Mouse (Mus musculus) gastrocnemius, postnatal 25 days (tissue): Measurements from ENCODE around the gene Itpk1. TPM values are rescaled to one million over a fixed set of nuclear protein-coding genes. Genes with fewer than 3 reads are reported as not detected.

Source experiments
- DNase-seq: peaks from one replicate; pipeline ENCODE4 v3.0.0; 2022
- long read RNA-seq, 2 experiments: library from polyadenylated mRNA; stranded (forward); transcript quantifications; one replicate each; pipeline ENCODE4 v2.0.0; 2021
- total RNA-seq, 2 experiments: library from RNA; stranded (reverse); gene quantifications; 1 replicate in 1 of 2; 2 replicates in 1 of 2; pipeline ENCODE4 v1.2.3; 2021

Itpk1 gene
- total RNA-seq: 1 to 10 TPM; 5.2 to 6.5 TPM
- long read RNA-seq, experiment 1, partial matches to known transcripts: 0 of 4 reads
- long read RNA-seq, experiment 1, other reads (novel, unspliced or antisense): 3 of 4 reads
- long read RNA-seq, experiment 2, partial matches to known transcripts: 0 of 6 reads
- long read RNA-seq, experiment 2, other reads (novel, unspliced or antisense): 4 of 6 reads

GRCm38 (mm10) chr12:102704457-102705198, at the start of gene Itpk1:
TSS of gene Itpk1 (minus strand) at chr12:102704930.
- peak; percentile 47 for DNase-seq

DNA sequence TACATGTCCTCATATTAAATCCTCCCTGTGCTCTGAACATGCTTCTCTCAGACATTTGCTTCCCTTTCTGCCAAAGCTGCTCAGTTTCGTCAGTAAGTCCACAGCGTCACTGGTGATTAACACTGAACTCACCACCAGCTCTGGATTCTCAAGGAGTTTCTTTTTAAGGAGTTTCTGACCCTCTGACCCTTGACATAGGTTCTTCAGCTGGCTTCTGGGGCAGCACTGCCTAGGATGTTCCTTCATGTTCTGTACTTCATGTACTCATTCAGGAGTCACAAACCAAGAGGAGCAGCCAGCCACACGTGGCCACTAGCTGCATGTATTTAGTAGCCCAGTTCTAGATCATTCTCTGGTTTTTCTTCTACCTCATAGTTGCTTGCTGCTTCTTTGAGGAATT, 43.5 kb upstream of the Itpk1 start:
- no peak for DNase-seq

DNA sequence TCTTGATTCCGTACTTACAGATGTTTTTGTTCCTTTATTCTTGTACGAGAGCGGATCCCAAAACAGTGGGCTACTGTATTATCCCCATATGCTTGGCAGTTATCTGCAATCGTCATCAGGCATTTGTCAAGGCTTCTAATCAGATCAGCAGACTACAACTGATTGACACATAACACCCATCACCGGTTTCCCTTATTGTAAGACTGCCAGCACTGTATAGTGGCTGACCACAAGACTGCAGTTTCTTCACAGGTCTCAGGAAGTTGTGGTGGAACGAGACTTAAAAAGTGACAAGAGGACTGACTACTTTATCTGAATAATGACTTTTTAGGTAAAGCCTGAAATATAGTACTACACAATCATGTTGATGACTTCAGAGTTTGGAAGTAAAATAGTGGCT, 40.1 kb upstream of the Itpk1 start:
- no peak for DNase-seq

DNA sequence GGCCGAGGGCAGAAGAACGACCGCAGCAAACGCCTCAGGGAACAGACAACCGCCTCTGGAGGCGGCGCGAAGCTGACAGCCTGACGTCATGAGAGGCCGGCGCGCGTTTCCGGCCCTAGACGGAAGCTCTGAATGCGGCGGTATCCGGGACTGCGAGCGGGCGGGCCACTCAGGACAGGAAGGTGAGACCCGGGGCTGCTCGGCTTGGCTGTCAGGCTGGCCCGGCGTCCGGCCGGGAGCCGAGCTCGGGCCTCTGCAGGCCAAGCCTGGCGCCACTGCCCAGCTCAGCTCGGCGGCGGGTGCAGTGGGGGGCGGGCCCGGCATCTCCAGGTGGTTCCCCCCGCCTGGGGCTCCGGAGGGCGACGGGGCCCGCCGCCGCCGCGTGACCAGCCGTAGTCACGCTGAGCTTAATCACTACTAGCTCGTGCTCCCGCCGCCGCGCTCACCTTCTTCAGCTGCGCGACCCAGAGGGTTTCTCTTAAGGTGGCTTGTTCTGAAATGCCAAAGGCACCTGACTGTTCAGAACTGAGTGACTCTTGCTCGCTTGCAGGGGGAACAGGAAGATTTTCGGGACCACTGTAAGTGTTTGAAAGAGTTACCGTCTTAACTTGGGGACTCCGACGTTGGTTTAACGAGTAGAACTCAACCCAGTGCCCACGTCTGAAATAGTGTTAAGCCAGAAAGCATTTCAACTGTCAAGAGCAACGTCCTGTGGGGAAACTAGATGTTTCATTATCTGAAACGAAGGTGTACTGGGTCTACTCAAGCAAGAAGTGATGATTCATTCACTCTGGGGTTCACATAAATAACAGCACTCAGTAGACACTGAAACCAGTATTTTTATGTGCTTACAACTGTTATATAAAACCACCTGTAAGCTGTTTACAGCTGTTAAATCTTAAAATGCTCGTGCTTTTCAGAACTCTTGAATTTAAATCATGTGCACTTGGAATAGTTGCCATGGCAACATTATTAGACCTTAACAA, 39.2 kb upstream of the Itpk1 start, which contains the start of the genes Moap1 and Tmem251:
Gene Moap1, minus strand, starts transcription at position 73 of the 986 bp plus-strand sequence.
Gene Tmem251, plus strand, starts transcription at position 174 of the 986 bp plus-strand sequence.
- peak; percentile 84 for DNase-seq

DNA sequence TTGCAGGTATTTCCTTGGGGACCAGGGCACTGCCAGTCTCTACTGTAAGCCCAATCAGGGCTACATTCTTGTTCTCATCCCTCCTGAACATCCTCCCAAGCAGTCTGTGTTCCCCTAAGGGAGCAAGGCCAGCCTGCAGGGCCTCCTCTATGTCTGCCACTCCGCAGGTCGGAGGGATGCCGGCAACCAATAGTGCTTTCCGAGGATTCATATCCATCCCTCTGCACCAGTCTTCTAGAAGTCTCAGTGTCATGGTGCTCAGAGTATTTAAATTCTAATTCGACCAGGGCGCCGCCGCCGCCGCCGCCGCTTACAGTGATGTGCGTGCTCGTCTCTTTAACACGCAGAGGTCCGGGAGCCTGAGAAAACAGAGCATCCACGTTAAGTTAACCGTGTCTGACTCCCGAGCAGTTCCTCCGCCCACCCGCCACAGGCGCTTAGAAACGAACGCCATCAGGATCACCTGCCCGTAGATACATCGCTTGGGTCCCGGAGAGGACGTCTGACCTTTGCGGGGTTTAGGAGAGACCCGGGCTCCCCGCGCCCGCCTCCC, 38.4 kb upstream of the Itpk1 start:
- no peak for DNase-seq

- no peak for DNase-seq
Measured at GRCm38 (mm10) chr12:102742056-102742455, 37.3 kb upstream of the Itpk1 start.

DNA sequence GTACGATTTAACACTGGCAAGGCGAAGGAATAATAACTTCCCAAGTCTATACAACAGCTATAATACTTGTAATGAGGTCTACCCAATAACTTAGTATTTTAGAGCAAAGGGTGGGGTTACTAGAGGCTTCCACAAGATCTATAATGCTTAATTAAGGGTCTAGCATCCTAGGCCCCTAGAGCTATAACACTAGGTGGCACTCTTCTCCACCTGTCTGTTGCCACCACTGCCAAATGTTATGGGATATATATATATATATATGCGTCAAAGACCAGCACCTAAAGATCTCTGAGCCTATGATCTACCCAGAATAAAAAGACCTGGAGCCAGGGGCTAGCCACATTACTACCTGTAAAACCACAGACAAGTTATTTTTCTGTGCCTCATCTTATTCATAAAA, 35.6 kb upstream of the Itpk1 start:
- DNase-seq: no peak

DNA sequence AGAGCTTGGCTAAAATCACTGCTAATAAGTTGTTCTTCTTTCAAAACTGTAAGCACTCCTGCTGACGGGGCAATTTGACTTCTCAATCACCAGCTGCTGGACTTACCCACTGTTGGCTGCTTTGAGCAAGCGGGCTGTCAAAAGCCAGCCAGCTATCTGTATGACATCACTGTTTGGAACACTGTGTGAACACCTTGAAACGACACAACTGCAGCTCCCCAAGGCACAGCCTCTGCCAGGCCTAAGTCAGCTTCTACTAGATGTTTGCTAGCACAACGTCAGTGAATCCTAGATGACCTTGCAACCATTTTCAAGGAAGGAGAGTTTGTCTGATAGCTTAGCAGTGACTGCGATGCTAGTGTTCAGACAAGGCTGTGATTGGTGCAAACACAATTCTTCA, 34.4 kb upstream of the Itpk1 start:
- DNase-seq: no peak

DNA sequence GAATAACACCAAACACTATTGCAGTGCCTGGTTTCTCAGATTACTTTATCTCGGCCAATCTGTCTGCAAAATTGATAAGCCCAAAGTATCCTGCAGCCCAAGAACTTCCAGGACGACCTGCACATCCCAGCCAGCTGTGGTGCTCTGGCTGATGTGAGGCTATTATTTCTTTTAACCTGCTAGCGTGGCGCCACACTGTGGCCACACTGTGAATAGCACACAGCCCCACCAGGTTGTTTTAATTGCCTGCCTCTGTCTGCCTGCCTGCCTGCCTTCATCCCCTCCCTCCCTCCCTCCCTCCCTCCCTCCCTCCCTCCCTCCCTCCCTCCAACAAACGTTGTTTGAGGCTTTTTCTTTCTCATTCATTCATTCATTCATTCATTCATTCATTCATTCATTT, 28.7 kb upstream of the Itpk1 start:
- peak; percentile 31 for DNase-seq

DNA sequence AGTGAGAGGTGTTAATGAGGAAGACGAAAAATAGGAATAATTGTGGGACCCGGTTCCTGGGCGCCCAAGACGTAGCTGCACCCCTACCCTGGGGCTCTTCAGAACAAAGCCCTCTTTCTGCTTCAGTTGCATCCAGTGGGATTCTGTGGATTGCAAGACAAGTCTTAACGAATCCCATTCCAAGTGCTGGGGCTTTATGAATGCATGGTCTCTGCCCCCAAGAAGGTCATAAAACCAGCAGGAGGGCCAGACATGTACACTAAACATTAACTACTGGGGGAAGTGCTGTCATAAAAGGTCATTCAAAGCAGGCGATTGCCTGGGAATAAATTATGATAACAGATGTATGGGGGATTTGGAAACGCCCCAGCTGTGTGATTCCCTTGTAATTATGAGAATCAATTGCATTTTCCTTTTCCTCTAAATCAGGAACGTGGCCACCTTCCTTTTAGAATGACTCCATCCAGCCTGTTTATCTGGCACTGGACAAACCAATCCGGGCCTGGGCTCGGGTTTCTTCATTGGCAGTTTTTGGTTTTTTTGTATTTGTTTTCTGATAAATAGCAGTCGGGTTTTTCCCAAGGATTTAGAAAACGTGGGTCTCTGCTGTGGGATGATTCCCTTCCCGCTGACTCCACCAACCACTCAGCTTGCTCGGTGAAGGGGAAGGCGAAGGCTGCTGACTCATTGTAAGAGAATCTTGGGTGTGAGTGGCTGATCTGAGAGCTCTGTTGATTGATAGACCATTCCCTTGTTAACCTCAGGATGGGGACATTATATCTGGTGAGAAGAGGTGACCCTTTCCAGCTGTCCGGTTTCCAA, 26.3 kb upstream of the Itpk1 start:
- DNase-seq: no peak

DNA sequence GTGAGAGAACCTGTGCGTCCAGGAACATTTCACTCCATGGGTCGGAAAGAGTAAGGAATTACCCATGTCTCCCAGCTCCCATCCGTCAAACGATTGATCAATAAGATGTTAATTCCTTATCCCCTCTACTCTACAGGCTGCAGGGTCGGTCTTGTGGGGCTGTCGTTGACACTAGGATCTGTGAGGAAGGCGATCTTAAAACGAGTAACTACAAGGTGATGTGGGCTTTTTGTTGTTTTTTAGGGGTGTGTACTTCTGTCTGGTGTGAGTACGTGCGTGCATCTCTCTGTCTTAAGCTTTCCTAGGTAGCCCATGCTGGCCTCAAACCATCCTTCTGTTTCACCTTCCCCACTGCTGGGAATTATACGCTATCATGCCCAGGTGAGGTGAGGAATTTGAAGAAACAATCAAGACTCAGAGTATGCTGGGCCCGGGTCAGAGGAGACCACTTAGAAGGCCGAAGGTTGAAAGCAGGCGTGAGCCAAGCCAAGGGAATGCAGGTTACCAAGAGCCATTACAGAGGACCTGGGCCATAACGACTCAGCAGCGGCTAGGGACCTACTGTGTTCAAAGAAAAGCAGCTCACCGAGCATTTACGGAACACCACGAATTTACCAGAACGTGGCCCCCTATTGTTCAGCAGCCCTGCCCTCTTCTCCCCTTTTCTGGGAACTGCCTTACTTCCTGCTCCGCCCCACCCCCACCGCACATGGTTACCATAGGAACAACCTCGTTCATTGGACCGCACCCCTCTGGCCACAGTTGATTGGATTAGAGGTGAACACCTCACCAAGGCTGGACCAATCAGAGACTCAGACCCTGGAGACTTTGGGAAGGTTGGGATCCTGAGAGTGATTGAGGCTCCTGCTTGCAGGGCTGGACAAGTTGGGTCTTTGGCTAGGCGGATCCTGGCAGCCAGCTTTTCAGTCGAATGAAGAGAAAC, 25.4 kb upstream of the Itpk1 start:
- no peak for DNase-seq

- DNase-seq: no peak
Measured at GRCm38 (mm10) chr12:102725761-102726175, 21.0 kb upstream of the Itpk1 start.

DNA sequence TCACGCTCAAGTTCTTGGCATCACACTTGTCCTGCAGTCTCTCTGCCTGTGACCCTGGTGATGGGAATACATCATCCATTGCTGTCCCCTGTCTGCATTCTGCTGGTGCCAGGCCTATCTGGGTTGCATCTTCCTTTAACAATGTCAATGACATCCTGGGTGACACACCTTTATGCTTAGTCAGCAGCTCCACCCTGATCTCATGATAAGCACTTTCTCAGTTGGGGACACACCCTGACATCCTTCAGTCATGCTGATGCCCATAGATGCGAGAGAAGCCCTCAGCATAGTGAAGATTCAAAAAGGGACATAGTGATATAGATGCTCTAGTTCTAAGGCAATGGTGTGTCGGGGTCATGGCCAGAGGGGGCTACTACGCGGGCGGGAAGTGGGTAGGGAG, 20.4 kb upstream of the Itpk1 start:
- DNase-seq: no peak

- no peak for DNase-seq
Measured at GRCm38 (mm10) chr12:102723861-102724260, 19.1 kb upstream of the Itpk1 start.

DNA sequence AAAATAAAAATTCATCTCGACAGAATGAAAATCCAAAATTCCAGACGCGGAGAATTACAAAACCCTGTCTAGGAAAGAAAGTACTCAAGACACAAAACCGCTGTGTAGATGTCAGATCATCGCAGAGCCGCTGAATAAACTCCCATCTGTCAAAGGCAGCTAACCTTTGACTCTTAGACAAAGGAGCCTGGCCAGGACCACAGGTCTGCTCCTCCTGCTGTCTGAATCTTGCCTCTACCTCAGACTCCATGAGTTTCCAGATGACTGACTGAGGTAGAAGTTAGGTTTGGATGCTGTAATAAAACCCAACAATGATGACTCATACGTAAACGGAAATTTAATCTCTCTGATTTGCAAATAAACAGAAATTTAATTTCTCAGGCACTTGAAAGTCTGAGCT, 18.2 kb upstream of the Itpk1 start:
- no peak for DNase-seq

DNA sequence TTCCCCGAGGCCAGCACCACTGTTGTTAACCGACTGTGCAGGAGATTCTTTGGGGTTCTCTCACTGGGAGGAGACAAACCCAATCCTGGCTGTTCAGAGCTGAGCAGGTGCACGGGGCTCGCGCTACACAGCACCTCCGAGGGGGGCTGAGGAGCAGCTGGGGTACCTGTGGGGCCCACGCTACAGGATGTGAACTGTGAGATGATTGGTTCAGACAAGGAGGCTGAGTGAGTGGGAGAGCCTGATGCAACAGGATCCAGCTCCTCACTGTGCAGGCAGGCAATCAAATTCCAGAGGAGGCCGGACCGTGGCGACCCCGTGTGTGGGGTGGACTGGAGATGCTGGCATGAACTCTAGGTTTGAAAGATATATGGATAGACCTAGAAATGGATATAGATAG, 17.7 kb upstream of the Itpk1 start:
- DNase-seq: no peak

GRCm38 (mm10) chr12:102719552-102720315, 15.0 kb upstream of the Itpk1 start:
- no peak for DNase-seq

DNA sequence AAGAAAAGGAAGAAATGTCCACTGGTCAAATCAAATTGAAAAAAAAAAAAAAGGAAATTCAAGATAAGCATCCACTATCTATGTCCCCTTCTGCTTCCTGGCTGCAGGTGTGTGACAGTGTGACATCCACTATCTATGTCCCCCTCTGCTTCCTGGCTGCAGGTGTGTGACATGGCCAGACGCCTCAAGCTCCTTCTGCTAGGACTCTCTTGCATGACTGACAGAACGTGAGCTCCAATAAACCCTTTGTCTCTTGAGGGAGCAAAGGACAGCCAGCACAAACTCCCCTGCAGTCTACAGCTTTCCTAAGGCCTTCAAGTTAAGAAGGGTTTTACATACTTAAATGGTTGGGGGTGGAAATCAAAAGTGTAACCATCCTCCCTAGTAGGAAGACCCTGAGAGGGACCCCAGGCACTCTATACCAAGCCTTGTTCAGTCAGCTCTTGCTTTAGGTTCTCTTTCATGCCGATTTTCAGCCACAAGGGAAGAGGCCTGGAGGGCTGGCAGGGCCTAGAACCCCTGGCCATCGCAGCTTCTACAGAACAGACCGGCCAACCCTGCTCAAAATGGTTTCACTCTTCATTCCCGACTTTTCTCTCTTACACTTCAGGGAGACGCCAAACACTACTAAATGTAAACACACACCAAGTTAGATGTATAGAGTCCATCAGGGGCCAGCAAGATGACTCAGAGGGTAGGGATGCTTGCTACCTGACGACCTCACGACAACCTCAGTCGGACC, 10.1 kb upstream of the Itpk1 start:
- peak; percentile 2 for DNase-seq

DNA sequence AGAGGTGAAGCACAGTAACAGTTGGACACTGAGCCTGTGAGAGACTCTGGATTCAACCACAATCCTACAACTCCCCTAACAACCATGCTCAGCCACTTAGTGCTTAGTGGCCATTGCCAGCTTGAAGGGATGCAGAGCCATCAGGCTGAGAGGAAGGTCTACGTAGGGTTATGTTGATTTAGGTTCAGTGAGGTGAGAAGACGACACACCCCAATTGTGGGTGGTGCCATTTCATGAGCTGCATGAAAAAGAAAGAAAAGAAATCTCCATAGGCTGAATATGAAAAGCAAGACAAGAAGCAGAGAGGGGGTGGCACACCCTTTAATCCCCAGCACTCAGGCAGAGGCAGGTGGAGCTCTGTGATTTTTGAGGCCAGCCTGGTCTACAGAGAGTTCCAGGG, 9.4 kb upstream of the Itpk1 start:
- DNase-seq: no peak
